ENCODE assay signal across 12 mouse cellular contexts in genomic region chr6:12448851-12449250, GRCm38 (mm10).
DNase-seq lines count a peak whose midpoint lies in the region; ATAC-seq lines count a peak whose summit lies in the region.
"Had no signal": no experiment of that assay in that cellular context is flagged by ENCODE, and none has a peak within 500 bp of the region (broad histone marks: within the 10 kb centered on the region; RNA-seq: fewer than 3 reads in every experiment).

No protein-coding gene starts in this region.

- WGBS in forebrain, embryonic 14.5 days, result 91% methylated on average over 3 of the region's 3 CpGs

- no peak for ATAC-seq in forebrain, embryonic 14.5 days
- ATAC-seq: activated CD4-positive, CD25-positive, alpha-beta regulatory T cell, adult 4 months had no signal

- no peak overlapping the region for H3K4me2 ChIP-seq in forebrain, embryonic 14.5 days (ENCODE audit: low read length)
- H3K4me2 ChIP-seq: limb, embryonic 15.5 days; neural tube, embryonic 12.5 days had no signal

- no peaks in the 10 kb centered on the region for H3K27me3 ChIP-seq in forebrain, embryonic 14.5 days (replicated peaks; ENCODE audit: control insufficient read depth, insufficient read depth, low read length)
- H3K27me3 ChIP-seq: limb, embryonic 15.5 days; neural tube, embryonic 12.5 days had no signal

- intact Hi-C loops in heart, postnatal 10 days (cut with DNase I), result no loop called here

- H3K4me3 ChIP-seq in forebrain, embryonic 14.5 days (ENCODE audit: low read depth, low read length), result no peak overlapping the region
- H3K4me3 ChIP-seq: hindbrain, embryonic 10.5 days; limb, embryonic 15.5 days; neural tube, embryonic 12.5 days had no signal

- no peak overlapping the region for H3K9ac ChIP-seq in forebrain, embryonic 14.5 days (ENCODE audit: low read length)
- H3K9ac ChIP-seq: limb, embryonic 15.5 days; neural tube, embryonic 12.5 days had no signal

- no peaks in the 10 kb centered on the region for H3K4me1 ChIP-seq in forebrain, embryonic 14.5 days (ENCODE audit: control insufficient read depth, insufficient read depth, low read length)
- H3K4me1 ChIP-seq: hindbrain, embryonic 10.5 days; limb, embryonic 15.5 days; neural tube, embryonic 12.5 days had no signal

- peak; percentile 25 for DNase-seq in heart, adult 8-10 months (ENCODE audit: low spot score)
- DNase-seq in heart, postnatal 10 days, result no peak
- peak; percentile 70 for DNase-seq in MN1 (ENCODE audit: low spot score)
- DNase-seq in adrenal gland, adult 2 months, result peak; percentile 85
- DNase-seq in kidney, postnatal 25 days, result peak; percentile 49
- DNase-seq in left cerebral cortex, adult 18-20 months (ENCODE audit: low spot score in 2 of 2), result no peak
- no peak for DNase-seq in layer of hippocampus, postnatal 36 days
- no peak for DNase-seq in forebrain, embryonic 14.5 days (ENCODE audit: low spot score)

- H3K9me3 ChIP-seq in forebrain, embryonic 14.5 days (replicated peaks; ENCODE audit: control insufficient read depth, low read length), result no peaks in the 10 kb centered on the region
- H3K9me3 ChIP-seq: hindbrain, embryonic 10.5 days; limb, embryonic 15.5 days; neural tube, embryonic 12.5 days had no signal

- no peak overlapping the region for H3K27ac ChIP-seq in forebrain, embryonic 14.5 days (ENCODE audit: low read depth, low read length)
- H3K27ac ChIP-seq: hindbrain, embryonic 10.5 days; limb, embryonic 15.5 days; neural tube, embryonic 12.5 days had no signal

- no peaks in the 10 kb centered on the region for H3K36me3 ChIP-seq in forebrain, embryonic 14.5 days (ENCODE audit: control insufficient read depth, insufficient read depth, low read length)
- H3K36me3 ChIP-seq: hindbrain, embryonic 10.5 days; limb, embryonic 15.5 days; neural tube, embryonic 12.5 days had no signal

Comparison
In these comparisons a context has a peak if more than half of its experiments do, and no peak if none do; other contexts are left out.
1. DNase-seq: peak in heart, adult 8-10 months (single experiment), MN1 (single experiment), adrenal gland, adult 2 months (single experiment) and kidney, postnatal 25 days (2 of 2); none in heart, postnatal 10 days (0 of 2), left cerebral cortex, adult 18-20 months (0 of 2), layer of hippocampus, postnatal 36 days (0 of 2) and forebrain, embryonic 14.5 days (single experiment).